Mouse (Mus musculus) gastrocnemius, postnatal 25 days (tissue): ENCODE results near the gene Hacd4. TPM values are rescaled to one million over a fixed set of nuclear protein-coding genes. Genes with fewer than 3 reads are reported as not detected.

ENCODE experiments used
- total RNA-seq, 2 experiments: library from RNA; stranded (reverse); gene quantifications; 1 replicate in 1 of 2; 2 replicates in 1 of 2; pipeline ENCODE4 v1.2.3; 2021

The Hacd4 gene
- total RNA-seq, 2 experiments from 2014 or later = 1.3 to 1.6 TPM

Other genes with a start within 250 kb of the Hacd4 start
- not detected for gene Ifnb1, start 83.8 kb upstream of the Hacd4 start, total RNA-seq
- not detected for gene Ifna15, start 119.3 kb upstream of the Hacd4 start, total RNA-seq
- not detected for gene Ifna14, start 132.9 kb upstream of the Hacd4 start, total RNA-seq
- not detected for gene Ifna9, start 153.5 kb upstream of the Hacd4 start, total RNA-seq
- not detected for gene Ifna12, start 164.4 kb upstream of the Hacd4 start, total RNA-seq
- gene C87499, start 195.5 kb upstream of the Hacd4 start, total RNA-seq = not detected
- gene Ifna13, start 205.5 kb upstream of the Hacd4 start, total RNA-seq = not detected
- gene Ifna16, start 238.0 kb upstream of the Hacd4 start, total RNA-seq = not detected
- gene Ifna2, start 245.0 kb upstream of the Hacd4 start, total RNA-seq = not detected